In the genomic region with DNA sequence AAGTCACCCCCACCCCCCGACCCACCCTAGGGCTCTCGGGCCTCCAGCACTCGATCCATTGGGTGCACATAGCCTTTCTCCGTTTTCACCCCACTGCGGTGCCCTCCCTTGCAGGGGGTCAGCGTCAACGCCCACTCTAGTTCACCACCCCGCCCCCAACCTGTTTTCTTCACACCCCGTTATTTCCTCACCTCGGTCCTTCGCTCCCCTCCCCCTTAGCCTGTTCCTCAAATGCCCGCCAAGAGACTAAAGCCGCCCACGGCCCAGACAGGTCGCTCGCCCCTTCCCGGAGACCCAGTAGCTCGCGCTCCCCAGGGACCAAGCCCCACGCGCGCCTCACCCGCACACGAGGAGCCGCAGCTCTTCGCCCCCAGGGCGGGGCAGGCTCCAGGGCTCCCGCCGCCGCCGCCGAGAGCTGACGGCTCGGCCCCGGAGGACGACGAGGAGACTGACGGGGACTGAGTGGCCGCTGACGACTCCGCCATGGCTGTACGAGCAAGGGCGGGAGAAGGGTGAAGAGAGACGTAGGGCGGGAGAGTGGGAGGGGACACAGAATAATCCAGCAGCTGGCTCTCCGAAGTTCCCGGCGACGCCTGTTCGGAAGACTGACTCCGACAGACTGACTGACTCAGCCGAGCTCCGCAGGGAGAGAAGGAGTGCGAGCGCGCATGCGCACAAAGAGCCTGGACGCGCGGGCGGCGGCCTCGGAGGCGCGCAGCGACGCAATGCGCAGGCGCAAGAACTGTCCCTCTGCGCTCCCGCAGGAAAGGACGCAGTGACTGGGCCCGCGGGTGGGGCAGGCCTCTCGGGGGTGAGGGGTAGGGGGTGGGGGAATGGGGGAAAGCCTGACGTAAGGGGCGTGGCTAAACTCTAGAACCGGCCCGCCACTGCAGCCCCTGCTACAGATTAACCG, we compare ENCODE assay signal across 8 mouse cellular contexts. TPM values are rescaled to one million over a fixed set of nuclear protein-coding genes. Genes with fewer than 3 reads are reported as not detected.
DNase-seq lines count a peak whose midpoint lies in the region; ATAC-seq and TF ChIP-seq lines count a peak whose summit lies in the region.

A gene (minus strand): TSS at position 683 of the 913 bp plus-strand sequence.

- no peak for TF ChIP-seq CTCF in layer of hippocampus, adult 2 months (conservative IDR thresholded peaks at IDR 0.05)
- TF ChIP-seq CTCF in lung, embryonic 14.5 days (IDR thresholded peaks at IDR 0.05; ENCODE audit: low read depth) = no peak
- TF ChIP-seq CTCF in olfactory bulb, adult 2 months (IDR thresholded peaks at IDR 0.05; ENCODE audit: insufficient read depth, low read depth, low read length) = no peak
- 0 out of 2 replicates have a peak, but pooled peaks have one; percentile 33 for TF ChIP-seq CTCF in thymus, adult 2 months (IDR thresholded peaks at IDR 0.05; ENCODE audit: borderline replicate concordance, control insufficient read depth, extremely low read depth, insufficient read depth, low read length, poor library complexity)

- DNase-seq in ES-E14 (ENCODE audit: low read depth, low spot score) = peak; percentile 94
- DNase-seq in cerebellum, adult 11-12 months = peak; percentile 98
- peak; percentile 96 to 97 for DNase-seq in heart, postnatal 36 days
- peak; percentile 97 for DNase-seq in layer of hippocampus, adult 2 months (ENCODE audit: low spot score in 2 of 2)
- DNase-seq in lung, embryonic 14.5 days = peak; percentile 100
- DNase-seq in thymus, adult 2 months = peak; percentile 95

- ATAC-seq in forebrain, embryonic 16.5 days = peak; percentile 90
- ATAC-seq in lung, embryonic 14.5 days (ENCODE audit: insufficient read depth) = peak; percentile 96

- H3K4me1 ChIP-seq in ES-E14 (ENCODE audit: control insufficient read depth in 2 of 2, insufficient read depth in 2 of 2, low read length in 2 of 2, poor library complexity in 1 of 2) = peaks cover 0 to 4% of the 10 kb centered on the region in 2 experiments; a peak in 1 of 4 replicates
- H3K4me1 ChIP-seq in forebrain, embryonic 16.5 days (replicated peaks; ENCODE audit: control insufficient read depth, insufficient read depth, low read length) = peaks cover 26% of the 10 kb centered on the region
- H3K4me1 ChIP-seq in lung, embryonic 14.5 days (ENCODE audit: insufficient read depth) = peaks cover 3% of the 10 kb centered on the region; the same call in 1 of the 2 replicates
- peaks cover 2% of the 10 kb centered on the region; the same call in 1 of the 2 replicates for H3K4me1 ChIP-seq in olfactory bulb, adult 2 months (ENCODE audit: control insufficient read depth, insufficient read depth, low read length)
- peaks cover 2% of the 10 kb centered on the region; the same call in 1 of the 2 replicates for H3K4me1 ChIP-seq in thymus, adult 2 months (replicated peaks; ENCODE audit: control insufficient read depth, insufficient read depth, low read length)

- H3K9ac ChIP-seq in ES-E14 (ENCODE audit: insufficient read depth, low read depth, low read length, poor library complexity, severe bottlenecking) = peak within 1 kb of the TSS; percentile 94
- H3K9ac ChIP-seq in forebrain, embryonic 16.5 days (replicated peaks; ENCODE audit: low read depth, low read length) = peak within 1 kb of the TSS; percentile 96
- peak within 1 kb of the TSS; percentile 97 for H3K9ac ChIP-seq in lung, embryonic 14.5 days

- peak within 1 kb of the TSS; percentile 89 to 98 for H3K4me3 ChIP-seq in ES-E14 (ENCODE audit: insufficient read depth in 1 of 2, low read depth in 1 of 2, low read length in 2 of 2, poor library complexity in 1 of 2, severe bottlenecking in 1 of 2)
- H3K4me3 ChIP-seq in forebrain, embryonic 16.5 days (replicated peaks; ENCODE audit: low read length) = peak within 1 kb of the TSS; percentile 99
- H3K4me3 ChIP-seq in layer of hippocampus, adult 2 months = peak within 1 kb of the TSS; percentile 88
- H3K4me3 ChIP-seq in lung, embryonic 14.5 days (ENCODE audit: low read depth, low read length) = peak within 1 kb of the TSS; percentile 95
- peak within 1 kb of the TSS; percentile 100 for H3K4me3 ChIP-seq in olfactory bulb, adult 2 months (ENCODE audit: insufficient read depth, low read depth, low read length)
- peak within 1 kb of the TSS; percentile 88 for H3K4me3 ChIP-seq in thymus, adult 2 months (ENCODE audit: control insufficient read depth, insufficient read depth, low read length)

- peak within 1 kb of the TSS; percentile 94 for H3K27ac ChIP-seq in ES-E14 (ENCODE audit: insufficient read depth, low read depth, low read length, poor library complexity, severe bottlenecking)
- peak within 1 kb of the TSS; percentile 100 for H3K27ac ChIP-seq in forebrain, embryonic 16.5 days (ENCODE audit: low read length)
- peak within 1 kb of the TSS; percentile 99 for H3K27ac ChIP-seq in layer of hippocampus, adult 2 months
- H3K27ac ChIP-seq in lung, embryonic 14.5 days (ENCODE audit: low read depth) = peak within 1 kb of the TSS; percentile 99
- H3K27ac ChIP-seq in olfactory bulb, adult 2 months (ENCODE audit: insufficient read depth, low read depth, low read length) = peak within 1 kb of the TSS; percentile 94
- H3K27ac ChIP-seq in thymus, adult 2 months (ENCODE audit: control insufficient read depth, insufficient read depth, low read length) = peak within 1 kb of the TSS; percentile 78

- intact Hi-C loops in heart, postnatal 36 days (cut with DNase I) = loop anchor here (5.0 kb wide), 1 partner anchor 41 kb away; no protein-coding TSS in a partner anchor

- under 1% methylated on average over 80 of the region's 80 CpGs for WGBS in forebrain, embryonic 16.5 days
- under 1% methylated on average over 80 of the region's 80 CpGs for WGBS in lung, embryonic 14.5 days
- under 1% methylated on average over 80 of the region's 80 CpGs for WGBS in olfactory bulb, adult 2 months
- under 1% methylated on average over 80 of the region's 80 CpGs for WGBS in thymus, adult 2 months

- H3K4me2 ChIP-seq in forebrain, embryonic 16.5 days (ENCODE audit: low read length) = peak within 1 kb of the TSS; percentile 86
- peak within 1 kb of the TSS; percentile 81 for H3K4me2 ChIP-seq in lung, embryonic 14.5 days

- H3K36me3 ChIP-seq in ES-E14 (ENCODE audit: control insufficient read depth, insufficient read depth, low read length, poor library complexity, severe bottlenecking) = no peaks in the 10 kb centered on the region
- H3K36me3 ChIP-seq in forebrain, embryonic 16.5 days (ENCODE audit: control insufficient read depth, insufficient read depth) = no peaks in the 10 kb centered on the region
- H3K36me3 ChIP-seq in lung, embryonic 14.5 days (ENCODE audit: insufficient read depth) = no peaks in the 10 kb centered on the region
- H3K36me3 ChIP-seq in thymus, adult 2 months (ENCODE audit: control insufficient read depth, insufficient read depth, low read length) = no peaks in the 10 kb centered on the region

- H3K9me3 ChIP-seq in ES-E14 (ENCODE audit: control insufficient read depth, insufficient read depth, low read depth, low read length) = no peaks in the 10 kb centered on the region
- H3K9me3 ChIP-seq in forebrain, embryonic 16.5 days (ENCODE audit: control insufficient read depth, low read length) = no peaks in the 10 kb centered on the region
- H3K9me3 ChIP-seq in lung, embryonic 14.5 days (ENCODE audit: low read depth, low read length) = no peaks in the 10 kb centered on the region

- no peaks in the 10 kb centered on the region for H3K27me3 ChIP-seq in forebrain, embryonic 16.5 days (replicated peaks; ENCODE audit: control insufficient read depth, insufficient read depth, low read length)
- no peaks in the 10 kb centered on the region for H3K27me3 ChIP-seq in lung, embryonic 14.5 days (ENCODE audit: insufficient read depth, low read length)
- no peaks in the 10 kb centered on the region for H3K27me3 ChIP-seq in thymus, adult 2 months (ENCODE audit: control insufficient read depth, insufficient read depth, low read length)

- in situ Hi-C loops in ES-E14 (cut with MboI; ENCODE audit: low sequenced_read_pairs in 2 of 2, unreplicated experiment in 2 of 2) = no loop called here

- peak; percentile 96 for TF ChIP-seq POLR2A in olfactory bulb, adult 2 months (IDR thresholded peaks at IDR 0.05; ENCODE audit: insufficient read depth, low read depth, low read length)
- TF ChIP-seq POLR2A in thymus, adult 2 months (IDR thresholded peaks at IDR 0.05; ENCODE audit: control insufficient read depth, extremely low read depth, insufficient read depth, low read length, poor library complexity) = peak; percentile 98

TF ChIP-seq in ES-E14, 5 proteins besides CTCF, POLR2A, EP300 and RAD21:
- TF ChIP-seq ZC3H11A (IDR thresholded peaks at IDR 0.05; ENCODE audit: borderline replicate concordance, low read depth, low read length) = no peak
- TF ChIP-seq HCFC1 (IDR thresholded peaks at IDR 0.05; ENCODE audit: borderline replicate concordance, insufficient read depth, low read length) = peak; percentile 58

RNA-seq across cellular contexts. Expression of the gene that starts here (rescaled TPM):
- total RNA-seq in ES-E14 (2012; rRNA removed) = 70.5 and 78.6 TPM in 2 replicates
- polyA plus RNA-seq in forebrain, embryonic 16.5 days (2015; fragmentation: Nextera tagmentation; extraction: Ambion mirVana) = 550 and 563 TPM in 2 replicates
- 10 to 100 TPM; 75.7 to 76.9 TPM for total RNA-seq in heart, postnatal 36 days (2021)
- total RNA-seq in layer of hippocampus, adult 2 months (2021) = 100 to 1,000 TPM; 733 to 764 TPM
- polyA plus RNA-seq in lung, embryonic 14.5 days (2014; fragmentation: Nextera tagmentation; extraction: Ambion mirVana) = 107 and 112 TPM in 2 replicates
- polyA plus RNA-seq in olfactory bulb, adult 2 months (2012; ENCODE audit: insufficient read depth, insufficient read length, low replicate concordance, missing spikeins) = 345 and 642 TPM in 2 replicates
- 197 and 239 TPM in 2 replicates for polyA plus RNA-seq in thymus, adult 2 months (2012; rRNA removed)

Comparison
In these comparisons a context has a peak if more than half of its experiments do, and no peak if none do; other contexts are left out.
1. Peak in every context shown above with its lines: DNase-seq, ATAC-seq, H3K4me3 ChIP-seq and H3K27ac ChIP-seq.